Mouse (Mus musculus) liver, embryonic 14.5 days (tissue): ENCODE measurements around the gene Top1. TPM values are rescaled to one million over a fixed set of nuclear protein-coding genes. Genes with fewer than 3 reads are reported as not detected.
"Not testable (repeated sequence)": the region's sequence is repeated elsewhere in the genome, so short reads cannot be mapped to it uniquely, and the experiment has no call there.

ENCODE experiments used
- ATAC-seq: fragments of 200-750 bp; cut with Nextera tagmentation; 2 replicates; pipeline ENCODE4 v1.8.0; 2017; ENCODE audit warnings: moderate number of reproducible peaks, mild to moderate bottlenecking, moderate library complexity; ENCODE audit not compliant: insufficient read depth
- DNase-seq, 3 experiments: peaks; one replicate each; pipeline ENCODE4 v3.0.0-alpha.2; 2012 to 2013; ENCODE audit warnings: low read depth in 3 of 3, low spot score in 3 of 3
- H3K27ac ChIP-seq: fragments of 300-500 bp; sonication (generic); 2 replicates; pipeline ENCODE4 v1.5.1; 2014; ENCODE audit warnings: moderate library complexity, mild to moderate bottlenecking, control low read depth, inconsistent platforms
- H3K27me3 ChIP-seq: fragments of 300-500 bp; sonication (generic); 2 replicates; pipeline ENCODE4 v1.6.1; 2014; ENCODE audit warnings: mild to moderate bottlenecking, low read length, moderate library complexity; ENCODE audit not compliant: control insufficient read depth, insufficient read depth
- H3K36me3 ChIP-seq: fragments of 300-500 bp; sonication (generic); replicated peaks from 2 replicates; pipeline ENCODE4 v1.6.1; 2014; ENCODE audit warnings: low read depth; ENCODE audit not compliant: control insufficient read depth, insufficient read depth
- H3K4me1 ChIP-seq, 2 experiments: fragments of 200-500 bp in 1 of 2; fragments of 300-500 bp in 1 of 2; sonication (generic) in 1 of 2; replicated peaks; 2 replicates each; pipeline ENCODE4 v1.6.1; 2012 to 2014; ENCODE audit warnings: antibody characterized with exemption in 1 of 2, inconsistent platforms in 1 of 2, low read length in 1 of 2; ENCODE audit not compliant: control insufficient read depth in 2 of 2, insufficient read depth in 2 of 2
- H3K4me2 ChIP-seq: fragments of 300-500 bp; sonication (generic); 2 replicates; pipeline ENCODE4 v1.6.1; 2014; ENCODE audit warnings: low read depth, mild to moderate bottlenecking, control low read depth, moderate library complexity
- H3K4me3 ChIP-seq, 2 experiments: fragments of 200-500 bp in 1 of 2; fragments of 300-500 bp in 1 of 2; sonication (generic) in 1 of 2; 2 replicates each; pipeline ENCODE4 v1.5.1; 2012 to 2014; ENCODE audit warnings: low read depth in 2 of 2, low read length in 2 of 2, mild to moderate bottlenecking in 2 of 2, control low read depth in 1 of 2, inconsistent platforms in 1 of 2, moderate library complexity in 1 of 2; ENCODE audit not compliant: insufficient read depth in 1 of 2
- H3K9ac ChIP-seq: fragments of 300-500 bp; sonication (generic); replicated peaks from 2 replicates; pipeline ENCODE4 v1.6.1; 2014; ENCODE audit warnings: mild to moderate bottlenecking, control low read depth, moderate library complexity
- H3K9me3 ChIP-seq: fragments of 300-500 bp; sonication (generic); 2 replicates; pipeline ENCODE4 v1.6.1; 2016; ENCODE audit warnings: low read length, mixed read lengths; ENCODE audit not compliant: control insufficient read depth
- CTCF ChIP-seq: IDR thresholded peaks from 2 replicates; pipeline ENCODE4 v1.5.1; 2016; ENCODE audit warnings: antibody characterized with exemption, low read depth, control low read depth
- EP300 ChIP-seq: IDR thresholded peaks from 2 replicates; pipeline ENCODE4 v1.6.1; 2016; ENCODE audit warnings: antibody characterized with exemption, low read depth
- WGBS: fragments of 180-500 bp; shearing (Covaris S2); extraction: QIAGEN DNeasy Blood & Tissue Kit; methylation state at CpG from one replicate; pipeline ENCODE4 v1.1.7; 2014; ENCODE audit not compliant: insufficient replicate concordance; 5-methylcytosine and 5-hydroxymethylcytosine counted together
- polyA plus RNA-seq, 2 experiments: library from polyadenylated mRNA; depleted of rRNA in 1 of 2; stranded (reverse) in 1 of 2; unstranded in 1 of 2; fragments of >200 nt; fragmentation: Nextera tagmentation in 1 of 2; extraction: Ambion mirVana in 1 of 2; gene quantifications; 2 replicates each; pipeline versions ENCODE4 v1.2.1 to v1.2.3; 2012 to 2014

Gene Top1
- polyA plus RNA-seq, 2 experiments, result 33.6 to 51.2 TPM

GRCm38 (mm10) chr2:160656234-160656633 lies 10.5 kb downstream of the Top1 start:
- ATAC-seq (no peak), DNase-seq (no peak)
- TF ChIP-seq CTCF, result no peak
- TF ChIP-seq EP300, result no peak
- no peak overlapping the region; the same call in 1 of the 2 replicates for H3K27ac ChIP-seq
- H3K27me3 ChIP-seq, result no peaks in the 10 kb centered on the region
- peaks cover 32 to 42% of the 10 kb centered on the region in 2 experiments for H3K4me1 ChIP-seq
- H3K4me3 ChIP-seq, result no peak overlapping the region
- no peak overlapping the region for H3K9ac ChIP-seq
- 79% methylated on average over 1 of the region's 1 CpGs for WGBS
- H3K9me3 ChIP-seq, result no peaks in the 10 kb centered on the region
- peaks cover 38% of the 10 kb centered on the region for H3K36me3 ChIP-seq
- H3K4me2 ChIP-seq, result no peak overlapping the region; the same call in 1 of the 2 replicates

- TF ChIP-seq EP300 (no peak), CTCF (no peak)
- Histone ChIP-seq H3K27me3 (no peaks in the 10 kb centered on the region), H3K27ac (peak overlapping the region; percentile 83), H3K4me2 (peak overlapping the region; percentile 64), H3K36me3 (peaks cover 30% of the 10 kb centered on the region), H3K4me3 (peak overlapping the region in 1 of 2 experiments; percentile 27; a peak in 1 of 4 replicates), H3K4me1 (peaks cover 32 to 37% of the 10 kb centered on the region in 2 experiments), H3K9ac (peak overlapping the region; percentile 53), H3K9me3 (no peaks in the 10 kb centered on the region)
- 59% methylated on average over 12 of the region's 13 CpGs for WGBS
- DNase-seq, result peak; percentile 65 to 72 (median 72)
- peak; percentile 91 for ATAC-seq
Measured at GRCm38 (mm10) chr2:160657801-160658442, 12.2 kb downstream of the Top1 start.

- peak in 1 of 3 experiments; percentile 50 for DNase-seq
- no peak overlapping the region for H3K4me3 ChIP-seq
- no peak overlapping the region; the same call in 1 of the 2 replicates for H3K9ac ChIP-seq
- peak overlapping the region; percentile 46 for H3K4me2 ChIP-seq
- TF ChIP-seq EP300, result peak; percentile 40; the same call in 1 of the 2 replicates
- TF ChIP-seq CTCF, result no peak
- H3K27ac ChIP-seq, result no peak overlapping the region
- no peaks in the 10 kb centered on the region for H3K27me3 ChIP-seq
- peaks cover 32 to 34% of the 10 kb centered on the region in 2 experiments for H3K4me1 ChIP-seq
- H3K36me3 ChIP-seq, result peaks cover 25% of the 10 kb centered on the region
- ATAC-seq, result peak; percentile 38; the same call in 1 of the 2 replicates
- no peaks in the 10 kb centered on the region for H3K9me3 ChIP-seq
Measured at GRCm38 (mm10) chr2:160658811-160659210, 13.1 kb downstream of the Top1 start.

GRCm38 (mm10) chr2:160664421-160664820 lies 18.7 kb downstream of the Top1 start:
- ATAC-seq (no peak), DNase-seq (no peak)
- Histone ChIP-seq H3K27ac (no peak overlapping the region), H3K9ac (no peak overlapping the region), H3K36me3 (peaks cover 15% of the 10 kb centered on the region), H3K9me3 (no peaks in the 10 kb centered on the region), H3K4me1 (peaks cover 13 to 14% of the 10 kb centered on the region in 2 experiments), H3K27me3 (no peaks in the 10 kb centered on the region), H3K4me3 (no peak overlapping the region), H3K4me2 (no peak overlapping the region)
- no peak for TF ChIP-seq CTCF
- TF ChIP-seq EP300, result no peak

- not testable (repeated sequence) for ATAC-seq
Measured at GRCm38 (mm10) chr2:160664986-160665385, 19.3 kb downstream of the Top1 start.

More at GRCm38 (mm10) chr2:160664986-160665385, 19.3 kb downstream of the Top1 start:
- not testable (repeated sequence) for H3K27ac ChIP-seq, H3K9ac ChIP-seq, H3K4me3 ChIP-seq, H3K27me3 ChIP-seq, H3K9me3 ChIP-seq, DNase-seq, H3K4me2 ChIP-seq
- Histone ChIP-seq H3K36me3 (peaks cover 16% of the 10 kb centered on the region), H3K4me1 (peaks cover 10 to 11% of the 10 kb centered on the region in 2 experiments)
- WGBS, result 83% methylated on average over 2 of the region's 2 CpGs
